Mouse (Mus musculus): ENCODE results near the gene Gm15319. TPM values are rescaled to one million over a fixed set of nuclear protein-coding genes. Genes with fewer than 3 reads are reported as not detected.
"Not testable (repeated sequence)": the region's sequence is repeated elsewhere in the genome, so short reads cannot be mapped to it uniquely, and the experiment has no call there.

Gm15319 gene
- total RNA-seq (2012; rRNA removed) = 0.21 TPM in 1 of 2 replicates, not detected in the other

- H3K9me3 ChIP-seq (ENCODE audit: control insufficient read depth, insufficient read depth, low read depth, low read length); H3K4me1 ChIP-seq (ENCODE audit: control insufficient read depth in 2 of 2, insufficient read depth in 2 of 2, low read length in 2 of 2, poor library complexity in 1 of 2); DNase-seq (ENCODE audit: low read depth, low spot score); H3K36me3 ChIP-seq (ENCODE audit: control insufficient read depth, insufficient read depth, low read length, poor library complexity, severe bottlenecking); H3K4me3 ChIP-seq (ENCODE audit: insufficient read depth in 1 of 2, low read depth in 1 of 2, low read length in 2 of 2, poor library complexity in 1 of 2, severe bottlenecking in 1 of 2); in situ Hi-C loops (cut with MboI; ENCODE audit: low sequenced_read_pairs in 2 of 2, unreplicated experiment in 2 of 2); H3K27ac ChIP-seq (ENCODE audit: insufficient read depth, low read depth, low read length, poor library complexity, severe bottlenecking); H3K9ac ChIP-seq (ENCODE audit: insufficient read depth, low read depth, low read length, poor library complexity, severe bottlenecking): not testable (repeated sequence)
Observed at GRCm38 (mm10) chr8:20363110-20363509, at the start of gene Gm15319. Gm15319 (minus strand) TSS chr8:20363210.

GRCm38 (mm10) chr8:20410355-20410754, 47.3 kb upstream of the Gm15319 start:
- H3K9me3 ChIP-seq (ENCODE audit: control insufficient read depth, insufficient read depth, low read depth, low read length); H3K4me1 ChIP-seq (ENCODE audit: control insufficient read depth in 2 of 2, insufficient read depth in 2 of 2, low read length in 2 of 2, poor library complexity in 1 of 2); H3K4me3 ChIP-seq (ENCODE audit: insufficient read depth in 1 of 2, low read depth in 1 of 2, low read length in 2 of 2, poor library complexity in 1 of 2, severe bottlenecking in 1 of 2); H3K9ac ChIP-seq (ENCODE audit: insufficient read depth, low read depth, low read length, poor library complexity, severe bottlenecking); H3K27ac ChIP-seq (ENCODE audit: insufficient read depth, low read depth, low read length, poor library complexity, severe bottlenecking); in situ Hi-C loops (cut with MboI; ENCODE audit: low sequenced_read_pairs in 2 of 2, unreplicated experiment in 2 of 2); H3K36me3 ChIP-seq (ENCODE audit: control insufficient read depth, insufficient read depth, low read length, poor library complexity, severe bottlenecking); DNase-seq (ENCODE audit: low read depth, low spot score): not testable (repeated sequence)

GRCm38 (mm10) chr8:20408441-20409030, 45.5 kb upstream of the Gm15319 start:
- H3K4me1 ChIP-seq (ENCODE audit: control insufficient read depth in 2 of 2, insufficient read depth in 2 of 2, low read length in 2 of 2, poor library complexity in 1 of 2); H3K9ac ChIP-seq (ENCODE audit: insufficient read depth, low read depth, low read length, poor library complexity, severe bottlenecking); H3K9me3 ChIP-seq (ENCODE audit: control insufficient read depth, insufficient read depth, low read depth, low read length); H3K27ac ChIP-seq (ENCODE audit: insufficient read depth, low read depth, low read length, poor library complexity, severe bottlenecking); DNase-seq (ENCODE audit: low read depth, low spot score); H3K36me3 ChIP-seq (ENCODE audit: control insufficient read depth, insufficient read depth, low read length, poor library complexity, severe bottlenecking); in situ Hi-C loops (cut with MboI; ENCODE audit: low sequenced_read_pairs in 2 of 2, unreplicated experiment in 2 of 2); H3K4me3 ChIP-seq (ENCODE audit: insufficient read depth in 1 of 2, low read depth in 1 of 2, low read length in 2 of 2, poor library complexity in 1 of 2, severe bottlenecking in 1 of 2): not testable (repeated sequence)

GRCm38 (mm10) chr8:20389363-20389739, 26.3 kb upstream of the Gm15319 start:
- H3K4me1 ChIP-seq (ENCODE audit: control insufficient read depth in 2 of 2, insufficient read depth in 2 of 2, low read length in 2 of 2, poor library complexity in 1 of 2); H3K27ac ChIP-seq (ENCODE audit: insufficient read depth, low read depth, low read length, poor library complexity, severe bottlenecking); DNase-seq (ENCODE audit: low read depth, low spot score); H3K9me3 ChIP-seq (ENCODE audit: control insufficient read depth, insufficient read depth, low read depth, low read length); H3K36me3 ChIP-seq (ENCODE audit: control insufficient read depth, insufficient read depth, low read length, poor library complexity, severe bottlenecking); H3K4me3 ChIP-seq (ENCODE audit: insufficient read depth in 1 of 2, low read depth in 1 of 2, low read length in 2 of 2, poor library complexity in 1 of 2, severe bottlenecking in 1 of 2); H3K9ac ChIP-seq (ENCODE audit: insufficient read depth, low read depth, low read length, poor library complexity, severe bottlenecking); in situ Hi-C loops (cut with MboI; ENCODE audit: low sequenced_read_pairs in 2 of 2, unreplicated experiment in 2 of 2): not testable (repeated sequence)

GRCm38 (mm10) chr8:20388706-20389362, 25.8 kb upstream of the Gm15319 start:
- H3K36me3 ChIP-seq (ENCODE audit: control insufficient read depth, insufficient read depth, low read length, poor library complexity, severe bottlenecking); H3K4me1 ChIP-seq (ENCODE audit: control insufficient read depth in 2 of 2, insufficient read depth in 2 of 2, low read length in 2 of 2, poor library complexity in 1 of 2); in situ Hi-C loops (cut with MboI; ENCODE audit: low sequenced_read_pairs in 2 of 2, unreplicated experiment in 2 of 2); H3K27ac ChIP-seq (ENCODE audit: insufficient read depth, low read depth, low read length, poor library complexity, severe bottlenecking); H3K4me3 ChIP-seq (ENCODE audit: insufficient read depth in 1 of 2, low read depth in 1 of 2, low read length in 2 of 2, poor library complexity in 1 of 2, severe bottlenecking in 1 of 2); DNase-seq (ENCODE audit: low read depth, low spot score); H3K9ac ChIP-seq (ENCODE audit: insufficient read depth, low read depth, low read length, poor library complexity, severe bottlenecking); H3K9me3 ChIP-seq (ENCODE audit: control insufficient read depth, insufficient read depth, low read depth, low read length): not testable (repeated sequence)

- H3K4me1 ChIP-seq (ENCODE audit: control insufficient read depth in 2 of 2, insufficient read depth in 2 of 2, low read length in 2 of 2, poor library complexity in 1 of 2); H3K36me3 ChIP-seq (ENCODE audit: control insufficient read depth, insufficient read depth, low read length, poor library complexity, severe bottlenecking); H3K4me3 ChIP-seq (ENCODE audit: insufficient read depth in 1 of 2, low read depth in 1 of 2, low read length in 2 of 2, poor library complexity in 1 of 2, severe bottlenecking in 1 of 2); H3K27ac ChIP-seq (ENCODE audit: insufficient read depth, low read depth, low read length, poor library complexity, severe bottlenecking); H3K9me3 ChIP-seq (ENCODE audit: control insufficient read depth, insufficient read depth, low read depth, low read length); H3K9ac ChIP-seq (ENCODE audit: insufficient read depth, low read depth, low read length, poor library complexity, severe bottlenecking); DNase-seq (ENCODE audit: low read depth, low spot score); in situ Hi-C loops (cut with MboI; ENCODE audit: low sequenced_read_pairs in 2 of 2, unreplicated experiment in 2 of 2): not testable (repeated sequence)
Observed at GRCm38 (mm10) chr8:20387121-20387794, 24.2 kb upstream of the Gm15319 start.

GRCm38 (mm10) chr8:20384990-20385389, 22.0 kb upstream of the Gm15319 start:
- DNase-seq (ENCODE audit: low read depth, low spot score); H3K4me3 ChIP-seq (ENCODE audit: insufficient read depth in 1 of 2, low read depth in 1 of 2, low read length in 2 of 2, poor library complexity in 1 of 2, severe bottlenecking in 1 of 2); H3K36me3 ChIP-seq (ENCODE audit: control insufficient read depth, insufficient read depth, low read length, poor library complexity, severe bottlenecking); in situ Hi-C loops (cut with MboI; ENCODE audit: low sequenced_read_pairs in 2 of 2, unreplicated experiment in 2 of 2); H3K9ac ChIP-seq (ENCODE audit: insufficient read depth, low read depth, low read length, poor library complexity, severe bottlenecking); H3K27ac ChIP-seq (ENCODE audit: insufficient read depth, low read depth, low read length, poor library complexity, severe bottlenecking); H3K4me1 ChIP-seq (ENCODE audit: control insufficient read depth in 2 of 2, insufficient read depth in 2 of 2, low read length in 2 of 2, poor library complexity in 1 of 2); H3K9me3 ChIP-seq (ENCODE audit: control insufficient read depth, insufficient read depth, low read depth, low read length): not testable (repeated sequence)
